Mouse (Mus musculus) adipocyte (in vitro differentiated cells): ENCODE measurements around the gene Tlnrd1.
A peak's percentile ranks its signal among the peaks of the same experiment; 100 is the strongest.

Experiments
- DNase-seq: peaks from one replicate; pipeline ENCODE4 v3.0.0-alpha.2; 2016; ENCODE audit warnings: low spot score

Tlnrd1 gene

DNA sequence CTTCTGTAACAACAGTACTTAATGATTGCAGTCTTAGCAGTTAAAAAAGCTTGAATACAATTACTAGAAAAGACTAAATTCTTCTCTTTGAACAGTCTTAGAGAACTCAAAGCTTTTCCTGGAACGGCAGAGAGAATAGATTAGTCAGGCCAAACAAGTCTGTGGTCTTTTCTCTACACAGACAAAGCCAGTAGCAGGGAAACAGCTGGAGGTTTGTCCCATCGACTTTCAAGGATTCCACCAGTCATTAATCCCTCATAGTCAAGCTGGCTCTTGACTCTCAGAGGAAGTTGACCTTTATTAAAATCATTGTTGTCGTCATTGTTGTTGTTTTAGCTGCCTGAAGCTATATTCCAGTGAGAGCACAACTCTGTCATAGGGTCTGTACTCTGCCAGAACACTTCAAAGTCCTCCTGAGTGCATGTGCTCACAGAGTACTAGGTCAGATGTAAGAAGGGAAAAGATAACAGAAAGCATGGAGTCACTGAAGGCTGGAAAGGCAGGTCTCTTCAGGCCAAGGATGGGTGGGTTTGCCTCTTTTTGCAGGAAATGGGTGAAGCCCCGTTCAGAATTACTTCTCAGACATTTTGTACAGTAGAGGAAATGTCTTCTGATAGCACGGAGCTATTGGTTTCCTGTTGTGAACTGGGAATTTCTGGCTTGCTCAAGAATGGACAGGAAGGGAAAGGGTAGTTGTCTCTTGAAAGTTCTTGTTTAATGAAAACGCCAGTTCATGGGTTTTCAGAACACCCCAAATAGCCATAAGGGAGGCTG is 41.4 kb downstream of the Tlnrd1 start:
- peak; percentile 57 for DNase-seq

GRCm38 (mm10) chr7:83840076-83840475 is 44.0 kb downstream of the Tlnrd1 start:
- no peak for DNase-seq

- peak; percentile 80 for DNase-seq
Measured at GRCm38 (mm10) chr7:83838525-83839224, 45.4 kb downstream of the Tlnrd1 start.
